Mouse (Mus musculus): ENCODE measurements at regions not wholly inside any gene's neighbourhood (a gene's known extent, or its start where the extent isn't known, plus 50 kb on each side); places are given as distances from the start of the nearest gene placed in this dataset.

GRCm38 (mm10) chr13:57282816-57283215, 387.0 kb upstream of the Trpc7 start:
- no peaks in the 10 kb centered on the region for H3K27me3 ChIP-seq (ENCODE audit: control insufficient read depth, insufficient read depth, low read length)
- no peak overlapping the region for H3K27ac ChIP-seq (ENCODE audit: insufficient read depth, low read depth, low read length)
- WGBS = 38% methylated on average over 8 of the region's 8 CpGs
- TF ChIP-seq POLR2A (IDR thresholded peaks at IDR 0.05; ENCODE audit: low read depth, low read length) = no peak
- no peak for TF ChIP-seq CTCF (IDR thresholded peaks at IDR 0.05; ENCODE audit: extremely low read depth, insufficient read length, insufficient replicate concordance, low read depth, low read length)
- H3K4me1 ChIP-seq (ENCODE audit: control insufficient read depth, insufficient read depth, insufficient read length, low read length) = no peaks in the 10 kb centered on the region
- no peaks in the 10 kb centered on the region for H3K36me3 ChIP-seq (ENCODE audit: control insufficient read depth, insufficient read depth, low read length)
- no peak overlapping the region for H3K4me3 ChIP-seq (ENCODE audit: low read depth, low read length)

GRCm38 (mm10) chr13:57281941-57282710, 386.3 kb upstream of the Trpc7 start:
- H3K4me3 ChIP-seq (ENCODE audit: low read depth, low read length) = no peak overlapping the region
- H3K36me3 ChIP-seq (ENCODE audit: control insufficient read depth, insufficient read depth, low read length) = no peaks in the 10 kb centered on the region
- H3K27ac ChIP-seq (ENCODE audit: insufficient read depth, low read depth, low read length) = no peak overlapping the region
- no peaks in the 10 kb centered on the region for H3K27me3 ChIP-seq (ENCODE audit: control insufficient read depth, insufficient read depth, low read length)
- WGBS = 45% methylated on average over 24 of the region's 24 CpGs
- H3K4me1 ChIP-seq (ENCODE audit: control insufficient read depth, insufficient read depth, insufficient read length, low read length) = no peaks in the 10 kb centered on the region
- TF ChIP-seq CTCF (IDR thresholded peaks at IDR 0.05; ENCODE audit: extremely low read depth, insufficient read length, insufficient replicate concordance, low read depth, low read length) = no peak
- no peak for TF ChIP-seq POLR2A (IDR thresholded peaks at IDR 0.05; ENCODE audit: low read depth, low read length)

GRCm38 (mm10) chr13:57281504-57281903, 385.7 kb upstream of the Trpc7 start:
- 35% methylated on average over 3 of the region's 3 CpGs for WGBS
- TF ChIP-seq CTCF (IDR thresholded peaks at IDR 0.05; ENCODE audit: extremely low read depth, insufficient read length, insufficient replicate concordance, low read depth, low read length) (peak; percentile 37; the same call in 1 of the 2 replicates), POLR2A (IDR thresholded peaks at IDR 0.05; ENCODE audit: low read depth, low read length) (no peak)
- Histone ChIP-seq H3K4me3 (ENCODE audit: low read depth, low read length) (no peak overlapping the region), H3K27me3 (ENCODE audit: control insufficient read depth, insufficient read depth, low read length) (no peaks in the 10 kb centered on the region), H3K36me3 (ENCODE audit: control insufficient read depth, insufficient read depth, low read length) (no peaks in the 10 kb centered on the region), H3K27ac (ENCODE audit: insufficient read depth, low read depth, low read length) (no peak overlapping the region), H3K4me1 (ENCODE audit: control insufficient read depth, insufficient read depth, insufficient read length, low read length) (no peaks in the 10 kb centered on the region)

- WGBS = 8% methylated on average over 2 of the region's 2 CpGs
- Histone ChIP-seq H3K4me3 (ENCODE audit: low read depth, low read length) (no peak overlapping the region), H3K36me3 (ENCODE audit: control insufficient read depth, insufficient read depth, low read length) (no peaks in the 10 kb centered on the region), H3K4me1 (ENCODE audit: control insufficient read depth, insufficient read depth, insufficient read length, low read length) (no peaks in the 10 kb centered on the region), H3K27me3 (ENCODE audit: control insufficient read depth, insufficient read depth, low read length) (no peaks in the 10 kb centered on the region), H3K27ac (ENCODE audit: insufficient read depth, low read depth, low read length) (no peak overlapping the region)
- TF ChIP-seq CTCF (IDR thresholded peaks at IDR 0.05; ENCODE audit: extremely low read depth, insufficient read length, insufficient replicate concordance, low read depth, low read length) (no peak; the same call in 1 of the 2 replicates), POLR2A (IDR thresholded peaks at IDR 0.05; ENCODE audit: low read depth, low read length) (no peak)
These were observed 382.8 kb upstream of the Trpc7 start for GRCm38 (mm10) chr13:57278580-57278979.

- Histone ChIP-seq H3K27ac (ENCODE audit: insufficient read depth, low read depth, low read length) (no peak overlapping the region), H3K4me3 (ENCODE audit: low read depth, low read length) (no peak overlapping the region), H3K4me1 (ENCODE audit: control insufficient read depth, insufficient read depth, insufficient read length, low read length) (no peaks in the 10 kb centered on the region), H3K36me3 (ENCODE audit: control insufficient read depth, insufficient read depth, low read length) (no peaks in the 10 kb centered on the region), H3K27me3 (ENCODE audit: control insufficient read depth, insufficient read depth, low read length) (no peaks in the 10 kb centered on the region)
- WGBS = 39% methylated on average over 4 of the region's 4 CpGs
- TF ChIP-seq POLR2A (IDR thresholded peaks at IDR 0.05; ENCODE audit: low read depth, low read length) = no peak
- no peak for TF ChIP-seq CTCF (IDR thresholded peaks at IDR 0.05; ENCODE audit: extremely low read depth, insufficient read length, insufficient replicate concordance, low read depth, low read length)
These were observed 381.3 kb upstream of the Trpc7 start for GRCm38 (mm10) chr13:57277076-57277475.

GRCm38 (mm10) chr13:57275871-57276270, 380.1 kb upstream of the Trpc7 start:
- 81% methylated on average over 11 of the region's 11 CpGs for WGBS
- TF ChIP-seq CTCF (IDR thresholded peaks at IDR 0.05; ENCODE audit: extremely low read depth, insufficient read length, insufficient replicate concordance, low read depth, low read length) (no peak), POLR2A (IDR thresholded peaks at IDR 0.05; ENCODE audit: low read depth, low read length) (no peak)
- no peak overlapping the region for H3K27ac ChIP-seq (ENCODE audit: insufficient read depth, low read depth, low read length)

GRCm38 (mm10) chr13:57273593-57273992, 377.8 kb upstream of the Trpc7 start:
- 48% methylated on average over 3 of the region's 3 CpGs for WGBS
- H3K4me1 ChIP-seq (ENCODE audit: control insufficient read depth, insufficient read depth, insufficient read length, low read length) = no peaks in the 10 kb centered on the region
- H3K36me3 ChIP-seq (ENCODE audit: control insufficient read depth, insufficient read depth, low read length) = no peaks in the 10 kb centered on the region
- no peak overlapping the region for H3K4me3 ChIP-seq (ENCODE audit: low read depth, low read length)
- no peak overlapping the region for H3K27ac ChIP-seq (ENCODE audit: insufficient read depth, low read depth, low read length)
- H3K27me3 ChIP-seq (ENCODE audit: control insufficient read depth, insufficient read depth, low read length) = no peaks in the 10 kb centered on the region
- TF ChIP-seq CTCF (IDR thresholded peaks at IDR 0.05; ENCODE audit: extremely low read depth, insufficient read length, insufficient replicate concordance, low read depth, low read length) = no peak
- TF ChIP-seq POLR2A (IDR thresholded peaks at IDR 0.05; ENCODE audit: low read depth, low read length) = no peak

More at GRCm38 (mm10) chr13:57275871-57276270, 380.1 kb upstream of the Trpc7 start:
- H3K4me1 ChIP-seq (ENCODE audit: control insufficient read depth, insufficient read depth, insufficient read length, low read length) = no peaks in the 10 kb centered on the region
- no peaks in the 10 kb centered on the region for H3K36me3 ChIP-seq (ENCODE audit: control insufficient read depth, insufficient read depth, low read length)
- H3K4me3 ChIP-seq (ENCODE audit: low read depth, low read length) = no peak overlapping the region
- H3K27me3 ChIP-seq (ENCODE audit: control insufficient read depth, insufficient read depth, low read length) = no peaks in the 10 kb centered on the region

Data from small intestine, adult 2 months (tissue).